Mouse (Mus musculus): Measurements from ENCODE around the gene Kcnd3. TPM values are rescaled to one million over a fixed set of nuclear protein-coding genes. Genes with fewer than 3 reads are reported as not detected.

Kcnd3 gene
- polyA plus RNA-seq, 1 experiment from 2014 or later = 8.9 TPM

DNA sequence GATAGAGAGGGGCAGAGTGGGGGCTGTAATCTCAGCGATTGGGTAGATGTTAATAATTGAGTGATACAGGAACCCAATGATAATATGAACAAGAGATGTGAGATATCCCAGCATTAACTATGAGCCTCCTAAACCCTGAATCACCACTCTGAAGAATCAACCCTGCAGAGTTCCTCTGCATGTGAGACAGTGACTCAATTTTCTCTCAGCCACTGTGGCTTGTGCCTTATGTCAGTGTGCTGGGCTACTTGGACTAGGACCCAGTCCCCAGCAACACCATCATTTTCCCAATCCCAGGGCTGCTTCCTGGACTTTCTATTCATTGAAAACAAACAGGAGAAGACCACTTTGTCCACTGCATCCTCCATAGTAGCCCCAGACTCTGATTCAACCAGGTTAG is 139.6 kb downstream of the Kcnd3 start:
- 100% methylated on average over 1 of the region's 1 CpGs for WGBS
- Histone ChIP-seq H3K4me2 (ENCODE audit: low read length) (no peak overlapping the region), H3K27ac (ENCODE audit: low read depth) (no peak overlapping the region), H3K9ac (ENCODE audit: low read length) (no peak overlapping the region), H3K9me3 (ENCODE audit: control insufficient read depth, low read length) (no peaks in the 10 kb centered on the region), H3K4me3 (ENCODE audit: low read depth, low read length) (no peak overlapping the region), H3K36me3 (ENCODE audit: control insufficient read depth, insufficient read depth, low read length) (no peaks in the 10 kb centered on the region), H3K4me1 (replicated peaks; ENCODE audit: control insufficient read depth, insufficient read depth, low read length) (no peaks in the 10 kb centered on the region), H3K27me3 (replicated peaks; ENCODE audit: control insufficient read depth, insufficient read depth, low read length) (no peaks in the 10 kb centered on the region)
- DNase-seq (ENCODE audit: low spot score) (no peak), ATAC-seq (replicated peaks; ENCODE audit: low FRiP score, low TSS enrichment, low read depth) (no peak)

DNA sequence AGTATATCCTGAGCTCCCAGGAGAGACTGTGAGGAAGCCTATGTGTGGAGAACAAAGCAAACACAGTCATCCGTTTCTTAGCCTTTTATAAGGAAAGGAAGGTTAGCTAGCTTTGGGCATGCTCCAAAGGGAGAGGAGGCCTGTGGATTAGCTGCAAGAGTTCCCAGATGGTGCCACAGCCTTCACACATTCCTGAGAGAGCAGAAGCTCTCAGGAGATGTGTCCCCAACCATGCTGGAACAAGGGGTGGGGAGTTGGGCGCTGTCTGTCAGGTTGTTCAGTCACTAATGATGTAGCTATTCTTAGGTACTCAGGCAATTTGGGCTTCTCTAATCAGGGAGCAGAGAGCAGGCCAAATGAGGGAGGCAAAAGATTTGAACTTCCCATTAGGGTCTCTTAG is 140.1 kb downstream of the Kcnd3 start:
- Histone ChIP-seq H3K36me3 (ENCODE audit: control insufficient read depth, insufficient read depth, low read length) (no peaks in the 10 kb centered on the region), H3K27ac (ENCODE audit: low read depth) (no peak overlapping the region), H3K9ac (ENCODE audit: low read length) (no peak overlapping the region), H3K4me2 (ENCODE audit: low read length) (no peak overlapping the region), H3K27me3 (replicated peaks; ENCODE audit: control insufficient read depth, insufficient read depth, low read length) (no peaks in the 10 kb centered on the region), H3K4me1 (replicated peaks; ENCODE audit: control insufficient read depth, insufficient read depth, low read length) (no peaks in the 10 kb centered on the region), H3K9me3 (ENCODE audit: control insufficient read depth, low read length) (no peaks in the 10 kb centered on the region), H3K4me3 (ENCODE audit: low read depth, low read length) (no peak overlapping the region)
- DNase-seq (ENCODE audit: low spot score) (no peak), ATAC-seq (replicated peaks; ENCODE audit: low FRiP score, low TSS enrichment, low read depth) (no peak)
- 72% methylated on average over 2 of the region's 2 CpGs for WGBS

DNA sequence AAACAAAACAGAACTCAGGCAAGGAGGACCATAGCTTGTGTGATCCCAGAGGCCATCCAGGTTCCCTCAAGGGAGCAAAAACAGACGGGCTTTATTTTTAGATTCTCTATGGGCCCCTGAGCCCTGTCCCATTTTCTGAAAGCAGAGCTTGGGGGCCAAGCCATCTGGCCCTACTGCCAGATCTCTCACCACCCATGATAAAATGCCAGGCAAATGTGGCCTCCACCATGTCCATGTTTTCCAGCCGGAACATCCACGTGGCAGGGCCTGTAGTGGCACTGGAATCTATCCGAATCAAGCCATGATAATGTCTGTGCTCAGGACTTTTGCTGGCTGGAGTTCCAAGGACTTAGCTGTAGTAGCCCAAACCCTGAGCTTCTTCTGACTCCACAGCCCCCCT is 148.4 kb downstream of the Kcnd3 start:
- Histone ChIP-seq H3K4me1 (replicated peaks; ENCODE audit: control insufficient read depth, insufficient read depth, low read length) (no peaks in the 10 kb centered on the region), H3K9ac (ENCODE audit: low read length) (no peak overlapping the region), H3K27me3 (replicated peaks; ENCODE audit: control insufficient read depth, insufficient read depth, low read length) (no peaks in the 10 kb centered on the region), H3K4me3 (ENCODE audit: low read depth, low read length) (no peak overlapping the region), H3K27ac (ENCODE audit: low read depth) (no peak overlapping the region), H3K9me3 (ENCODE audit: control insufficient read depth, low read length) (no peaks in the 10 kb centered on the region), H3K36me3 (ENCODE audit: control insufficient read depth, insufficient read depth, low read length) (no peaks in the 10 kb centered on the region), H3K4me2 (ENCODE audit: low read length) (no peak overlapping the region)
- 84% methylated on average over 4 of the region's 4 CpGs for WGBS
- ATAC-seq (replicated peaks; ENCODE audit: low FRiP score, low TSS enrichment, low read depth) (no peak), DNase-seq (ENCODE audit: low spot score) (no peak)

DNA sequence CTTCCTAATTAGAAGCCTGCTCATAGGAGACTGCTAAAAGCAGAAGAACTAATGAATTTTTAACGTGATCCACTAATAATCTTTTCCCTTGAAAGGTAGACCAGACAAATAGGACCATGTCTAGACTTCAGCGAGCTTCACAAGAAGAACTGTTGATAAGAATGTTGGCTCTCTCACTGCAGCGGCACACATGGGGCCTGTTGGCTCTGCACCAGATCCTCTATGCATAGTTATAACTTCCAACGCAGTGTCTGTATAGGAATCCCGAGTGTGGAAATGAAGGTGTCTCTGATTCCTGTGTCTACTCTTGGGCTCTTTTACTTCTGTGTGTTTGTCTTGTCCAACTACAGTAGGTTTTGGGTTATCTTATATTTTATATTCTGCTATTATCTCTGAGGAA is 150.8 kb downstream of the Kcnd3 start:
- Histone ChIP-seq H3K27ac (ENCODE audit: low read depth) (no peak overlapping the region), H3K27me3 (replicated peaks; ENCODE audit: control insufficient read depth, insufficient read depth, low read length) (no peaks in the 10 kb centered on the region), H3K9ac (ENCODE audit: low read length) (no peak overlapping the region), H3K4me1 (replicated peaks; ENCODE audit: control insufficient read depth, insufficient read depth, low read length) (no peaks in the 10 kb centered on the region), H3K4me2 (ENCODE audit: low read length) (no peak overlapping the region), H3K4me3 (ENCODE audit: low read depth, low read length) (no peak overlapping the region), H3K36me3 (ENCODE audit: control insufficient read depth, insufficient read depth, low read length) (no peaks in the 10 kb centered on the region), H3K9me3 (ENCODE audit: control insufficient read depth, low read length) (no peaks in the 10 kb centered on the region)
- DNase-seq (ENCODE audit: low spot score) (no peak), ATAC-seq (replicated peaks; ENCODE audit: low FRiP score, low TSS enrichment, low read depth) (no peak)
- 87% methylated on average over 5 of the region's 5 CpGs for WGBS

DNA sequence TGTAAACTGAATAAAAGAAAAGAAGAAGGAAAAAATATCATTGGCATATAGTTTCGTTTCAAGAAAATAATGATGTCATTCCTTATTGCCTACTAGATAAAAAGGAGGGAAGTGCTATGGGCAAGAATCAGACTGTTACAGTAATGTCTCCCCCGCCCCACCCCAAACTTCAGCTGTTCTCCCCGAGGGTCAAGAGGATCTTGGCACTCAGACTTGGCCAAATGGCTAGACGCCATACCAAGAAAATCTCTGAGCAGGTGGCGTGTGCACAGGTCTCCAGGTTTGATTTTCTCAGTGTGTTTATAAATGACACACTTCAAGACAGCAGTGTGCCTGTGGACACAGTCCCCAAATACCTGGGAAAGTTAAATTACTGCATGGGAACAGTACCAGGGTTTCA is 153.6 kb downstream of the Kcnd3 start:
- Histone ChIP-seq H3K9me3 (ENCODE audit: control insufficient read depth, low read length) (no peaks in the 10 kb centered on the region), H3K27ac (ENCODE audit: low read depth) (no peak overlapping the region), H3K36me3 (ENCODE audit: control insufficient read depth, insufficient read depth, low read length) (no peaks in the 10 kb centered on the region), H3K4me2 (ENCODE audit: low read length) (no peak overlapping the region), H3K9ac (ENCODE audit: low read length) (no peak overlapping the region), H3K27me3 (replicated peaks; ENCODE audit: control insufficient read depth, insufficient read depth, low read length) (no peaks in the 10 kb centered on the region), H3K4me3 (ENCODE audit: low read depth, low read length) (no peak overlapping the region), H3K4me1 (replicated peaks; ENCODE audit: control insufficient read depth, insufficient read depth, low read length) (no peaks in the 10 kb centered on the region)
- WGBS = 83% methylated on average over 5 of the region's 5 CpGs
- no peak for ATAC-seq (replicated peaks; ENCODE audit: low FRiP score, low TSS enrichment, low read depth)
- DNase-seq (ENCODE audit: low spot score) = no peak

DNA sequence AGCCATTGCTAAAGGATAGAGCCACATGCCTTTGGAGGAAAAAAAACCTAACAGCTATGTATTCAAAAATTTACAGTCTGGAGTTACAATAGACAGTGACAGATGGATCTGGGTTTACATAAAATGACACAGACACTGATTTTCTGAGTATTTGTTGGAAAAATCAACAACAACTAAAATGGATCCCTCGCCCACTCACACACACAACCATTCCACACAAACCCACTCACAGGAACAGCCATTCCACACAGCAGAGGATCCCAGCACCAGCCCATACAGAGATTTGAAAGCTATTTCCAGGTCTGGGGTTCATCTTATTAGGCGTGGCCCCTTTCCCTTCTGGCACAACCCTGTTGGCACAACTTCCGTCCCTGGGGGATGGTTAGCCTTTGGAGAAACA is 156.7 kb downstream of the Kcnd3 start:
- Histone ChIP-seq H3K36me3 (ENCODE audit: control insufficient read depth, insufficient read depth, low read length) (no peaks in the 10 kb centered on the region), H3K4me2 (ENCODE audit: low read length) (no peak overlapping the region), H3K27me3 (replicated peaks; ENCODE audit: control insufficient read depth, insufficient read depth, low read length) (no peaks in the 10 kb centered on the region), H3K4me3 (ENCODE audit: low read depth, low read length) (no peak overlapping the region), H3K27ac (ENCODE audit: low read depth) (no peak overlapping the region), H3K9me3 (ENCODE audit: control insufficient read depth, low read length) (no peaks in the 10 kb centered on the region), H3K4me1 (replicated peaks; ENCODE audit: control insufficient read depth, insufficient read depth, low read length) (no peaks in the 10 kb centered on the region), H3K9ac (ENCODE audit: low read length) (no peak overlapping the region)
- ATAC-seq (replicated peaks; ENCODE audit: low FRiP score, low TSS enrichment, low read depth) (no peak), DNase-seq (ENCODE audit: low spot score) (no peak)
- WGBS = 79% methylated on average over 3 of the region's 3 CpGs

DNA sequence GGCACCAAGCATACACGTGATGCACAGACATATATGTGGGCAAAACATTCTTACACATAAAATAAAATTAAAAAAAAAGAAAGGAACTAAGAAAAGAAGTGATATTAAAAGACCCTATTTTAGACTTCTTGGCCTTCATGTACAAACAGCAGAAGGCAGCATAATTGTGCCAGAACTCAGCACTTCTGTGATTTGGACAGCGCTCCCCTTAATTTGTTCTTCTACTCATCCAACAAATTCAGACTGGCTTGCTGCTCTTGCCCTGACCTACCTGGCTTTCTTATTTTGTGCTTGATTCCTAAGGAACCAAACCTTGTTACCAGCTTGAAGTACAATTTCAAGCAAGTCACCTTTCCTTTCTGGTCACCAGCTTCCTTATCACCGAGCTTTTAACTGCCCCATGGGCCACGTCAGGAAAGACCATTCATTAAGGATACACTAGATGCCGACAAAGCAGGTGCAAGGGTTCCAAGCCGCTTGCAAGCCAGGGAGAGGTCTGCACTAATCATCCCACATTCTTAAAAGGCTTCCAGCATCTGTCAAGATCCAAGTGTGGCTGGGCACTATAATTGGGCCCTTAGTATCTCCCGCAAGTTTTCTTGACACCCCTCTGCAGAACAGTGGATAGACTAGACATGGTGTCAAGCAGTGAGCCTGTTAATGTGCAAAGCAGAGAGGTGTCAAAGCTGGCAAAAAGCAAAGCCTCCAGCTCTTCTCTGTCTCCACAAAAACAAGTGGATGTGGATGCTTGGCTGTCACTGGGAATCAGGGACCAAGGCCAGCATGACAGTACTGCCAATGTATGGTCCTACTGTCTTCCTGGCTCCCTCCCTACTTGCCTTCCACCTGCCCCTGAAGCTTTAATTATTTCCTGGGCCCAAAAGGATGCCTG is 159.6 kb downstream of the Kcnd3 start:
- Histone ChIP-seq H3K4me3 (ENCODE audit: low read depth, low read length) (no peak overlapping the region), H3K36me3 (ENCODE audit: control insufficient read depth, insufficient read depth, low read length) (no peaks in the 10 kb centered on the region), H3K4me2 (ENCODE audit: low read length) (no peak overlapping the region), H3K27ac (ENCODE audit: low read depth) (no peak overlapping the region), H3K27me3 (replicated peaks; ENCODE audit: control insufficient read depth, insufficient read depth, low read length) (no peaks in the 10 kb centered on the region), H3K9ac (ENCODE audit: low read length) (no peak overlapping the region), H3K4me1 (replicated peaks; ENCODE audit: control insufficient read depth, insufficient read depth, low read length) (no peaks in the 10 kb centered on the region), H3K9me3 (ENCODE audit: control insufficient read depth, low read length) (no peaks in the 10 kb centered on the region)
- WGBS = 82% methylated on average over 7 of the region's 7 CpGs
- DNase-seq (ENCODE audit: low spot score) (no peak), ATAC-seq (replicated peaks; ENCODE audit: low FRiP score, low TSS enrichment, low read depth) (no peak)

DNA sequence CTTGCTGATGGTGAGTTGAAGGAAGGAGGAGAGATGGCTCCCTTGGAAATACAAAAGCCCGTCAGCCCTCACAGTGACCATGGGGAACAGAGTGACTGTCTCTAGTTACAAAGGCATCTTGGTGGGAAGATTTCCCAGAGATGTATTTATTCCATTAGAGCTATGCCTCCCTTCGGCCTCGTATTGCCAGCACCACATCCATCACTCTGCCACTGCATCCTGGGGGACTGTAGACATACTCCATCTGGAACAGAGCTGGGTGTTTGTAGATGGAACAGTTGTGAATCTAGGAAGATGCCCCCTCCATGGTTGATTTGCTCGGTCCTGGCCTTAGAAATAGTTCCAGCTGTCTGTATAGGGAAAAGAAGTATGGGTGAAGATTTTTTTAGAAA is 160.3 kb downstream of the Kcnd3 start:
- H3K9me3 ChIP-seq (ENCODE audit: control insufficient read depth, low read length) = no peaks in the 10 kb centered on the region
- no peaks in the 10 kb centered on the region for H3K36me3 ChIP-seq (ENCODE audit: control insufficient read depth, insufficient read depth, low read length)
- no peak overlapping the region for H3K27ac ChIP-seq (ENCODE audit: low read depth)
- H3K4me3 ChIP-seq (ENCODE audit: low read depth, low read length) = no peak overlapping the region
- ATAC-seq (replicated peaks; ENCODE audit: low FRiP score, low TSS enrichment, low read depth) = no peak
- no peak for DNase-seq (ENCODE audit: low spot score)
- no peak overlapping the region for H3K4me2 ChIP-seq (ENCODE audit: low read length)
- no peak overlapping the region for H3K9ac ChIP-seq (ENCODE audit: low read length)
- H3K27me3 ChIP-seq (replicated peaks; ENCODE audit: control insufficient read depth, insufficient read depth, low read length) = no peaks in the 10 kb centered on the region
- H3K4me1 ChIP-seq (replicated peaks; ENCODE audit: control insufficient read depth, insufficient read depth, low read length) = no peaks in the 10 kb centered on the region
- 57% methylated on average over 4 of the region's 4 CpGs for whole genome bisulfite sequencing

All from intestine, embryonic 14.5 days (tissue).